Mouse (Mus musculus): ENCODE results near the gene Qrich1. TPM values are rescaled to one million over a fixed set of nuclear protein-coding genes. Genes with fewer than 3 reads are reported as not detected.

Qrich1 gene
- polyA plus RNA-seq, 1 experiment from 2014 or later, result 46.2 TPM

DNA sequence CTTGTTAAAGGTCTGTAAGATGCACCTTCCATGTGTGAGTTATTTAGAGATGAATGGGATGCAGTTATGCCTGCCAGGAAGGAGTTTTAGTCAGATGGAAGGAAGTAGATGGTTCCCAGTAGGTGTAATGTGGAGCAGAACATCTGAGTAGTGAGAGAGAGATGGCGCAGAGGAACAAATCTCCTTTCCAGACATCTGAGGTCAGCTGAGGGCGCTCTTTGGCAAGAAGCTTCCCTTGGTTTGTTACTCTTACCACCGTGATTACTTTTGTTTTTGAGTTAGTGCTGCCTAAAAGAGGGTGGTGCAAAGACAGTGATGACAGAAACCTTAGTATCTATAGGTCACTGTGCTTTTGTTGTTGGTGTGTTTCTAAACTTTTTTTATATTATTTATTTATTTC is 8.8 kb downstream of the Qrich1 start:
- H3K9me3 ChIP-seq (replicated peaks), result no peaks in the 10 kb centered on the region
- whole genome bisulfite sequencing (ENCODE audit: insufficient replicate concordance), result 75% methylated on average over 3 of the region's 3 CpGs
- H3K36me3 ChIP-seq, result peaks cover 48% of the 10 kb centered on the region
- no peak for ATAC-seq (ENCODE audit: low read depth)
- H3K9ac ChIP-seq, result no peak overlapping the region
- DNase-seq, result no peak
- no peak overlapping the region for H3K27ac ChIP-seq
- H3K4me3 ChIP-seq (replicated peaks), result no peak overlapping the region
- no peak overlapping the region for H3K4me2 ChIP-seq
- peaks cover 6% of the 10 kb centered on the region for H3K4me1 ChIP-seq (replicated peaks)
- H3K27me3 ChIP-seq, result no peaks in the 10 kb centered on the region

DNA sequence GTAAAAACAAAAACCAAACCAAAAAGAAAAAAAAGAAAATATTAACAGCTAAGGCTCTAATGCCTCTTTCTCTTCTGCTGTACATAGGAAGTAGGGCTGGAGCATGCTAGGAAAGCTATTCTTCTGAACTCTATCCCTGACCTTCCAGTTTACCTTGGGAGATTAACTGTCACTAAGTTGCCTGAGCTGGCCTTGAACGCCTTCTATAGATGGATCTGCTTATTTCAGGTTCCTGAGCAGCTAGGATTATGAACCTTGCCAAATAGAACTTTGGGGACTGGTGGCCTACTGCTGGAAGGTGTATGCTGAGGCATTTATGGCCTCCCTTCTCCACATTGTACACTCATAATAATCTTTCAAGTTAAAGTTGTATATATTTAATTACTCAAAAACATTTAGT is 14.3 kb downstream of the Qrich1 start:
- H3K4me3 ChIP-seq (replicated peaks), result no peak overlapping the region
- 81% methylated on average over 1 of the region's 1 CpGs for WGBS (ENCODE audit: insufficient replicate concordance)
- no peak for ATAC-seq (ENCODE audit: low read depth)
- H3K9me3 ChIP-seq (replicated peaks), result no peaks in the 10 kb centered on the region
- H3K27me3 ChIP-seq, result no peaks in the 10 kb centered on the region
- DNase-seq, result no peak
- no peak overlapping the region for H3K27ac ChIP-seq
- H3K36me3 ChIP-seq, result peaks cover 84% of the 10 kb centered on the region
- H3K9ac ChIP-seq, result no peak overlapping the region
- no peaks in the 10 kb centered on the region for H3K4me1 ChIP-seq (replicated peaks)
- no peak overlapping the region for H3K4me2 ChIP-seq

DNA sequence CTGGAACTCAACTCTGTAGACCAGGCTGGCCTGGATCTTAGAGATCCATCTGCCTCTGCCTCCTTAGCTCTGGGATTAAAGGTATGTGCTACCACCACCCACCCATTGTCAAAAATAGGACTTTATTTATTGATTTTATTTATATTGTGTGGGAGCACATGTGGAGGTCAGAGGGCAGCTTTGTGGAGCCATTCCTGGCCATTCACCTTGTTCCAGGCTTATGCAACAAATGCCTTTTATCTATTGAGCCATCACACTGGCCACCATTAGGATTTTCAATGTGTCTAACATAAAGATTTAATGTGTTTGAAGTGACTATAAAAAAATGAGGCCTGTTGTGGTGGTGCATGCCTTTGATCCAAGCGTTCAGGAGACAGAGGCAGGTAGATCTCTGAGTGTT is 14.9 kb downstream of the Qrich1 start:
- WGBS (ENCODE audit: insufficient replicate concordance), result 92% methylated on average over 1 of the region's 1 CpGs
- no peaks in the 10 kb centered on the region for H3K9me3 ChIP-seq (replicated peaks)
- H3K27me3 ChIP-seq, result no peaks in the 10 kb centered on the region
- DNase-seq (no peak), ATAC-seq (ENCODE audit: low read depth) (no peak)
- no peaks in the 10 kb centered on the region for H3K4me1 ChIP-seq (replicated peaks)
- no peak overlapping the region for H3K4me2 ChIP-seq
- H3K4me3 ChIP-seq (replicated peaks), result no peak overlapping the region
- H3K36me3 ChIP-seq, result peaks cover 89% of the 10 kb centered on the region
- no peak overlapping the region for H3K9ac ChIP-seq
- H3K27ac ChIP-seq, result no peak overlapping the region

DNA sequence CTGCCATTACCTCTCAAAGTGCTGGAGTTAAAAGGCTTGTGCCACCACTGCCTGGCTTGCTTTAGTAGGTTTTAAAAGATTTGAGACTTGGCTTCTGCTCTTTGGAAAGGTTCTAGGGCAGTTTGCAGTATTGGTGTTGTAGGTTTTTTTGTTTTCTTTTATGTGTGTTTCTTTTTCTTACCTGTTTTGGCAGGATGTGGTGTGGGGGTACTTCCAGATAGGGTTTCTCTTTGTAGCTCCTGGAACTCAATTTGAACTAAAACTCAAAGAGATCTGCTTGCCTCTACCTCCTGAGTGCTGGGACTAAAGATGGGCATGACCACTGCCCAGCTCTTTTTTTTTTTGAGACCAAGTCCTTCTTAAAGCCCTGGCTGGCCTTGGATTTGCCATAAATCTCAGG is 24.2 kb downstream of the Qrich1 start:
- H3K27ac ChIP-seq, result no peak overlapping the region
- no peak overlapping the region for H3K9ac ChIP-seq
- peaks cover 92% of the 10 kb centered on the region for H3K36me3 ChIP-seq
- no peaks in the 10 kb centered on the region for H3K4me1 ChIP-seq (replicated peaks)
- ATAC-seq (ENCODE audit: low read depth), result no peak
- no peak overlapping the region for H3K4me3 ChIP-seq (replicated peaks)
- H3K4me2 ChIP-seq, result no peak overlapping the region
- H3K9me3 ChIP-seq (replicated peaks), result no peaks in the 10 kb centered on the region
- no peaks in the 10 kb centered on the region for H3K27me3 ChIP-seq
- DNase-seq, result no peak

DNA sequence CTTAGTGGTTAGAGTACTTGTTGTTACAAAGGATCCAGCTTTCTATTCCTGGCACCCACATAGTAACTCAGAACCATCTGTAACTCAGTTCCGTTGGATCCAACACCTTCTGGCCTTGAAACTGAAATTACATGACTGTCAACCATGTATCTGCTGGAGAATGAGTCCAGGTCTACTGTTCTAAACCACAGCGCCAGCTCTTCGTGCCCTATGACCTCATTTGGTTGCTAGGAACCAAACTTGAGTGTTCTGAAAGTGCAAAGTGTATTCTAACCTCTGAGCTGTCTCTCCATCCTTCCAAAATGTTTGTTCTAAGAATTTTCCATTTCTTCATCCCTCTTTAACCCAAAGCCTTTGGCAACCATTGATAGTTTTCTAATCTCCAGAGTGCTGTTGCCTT is 29.4 kb downstream of the Qrich1 start:
- Histone ChIP-seq H3K4me1 (replicated peaks) (peaks cover 9% of the 10 kb centered on the region), H3K9me3 (replicated peaks) (no peaks in the 10 kb centered on the region), H3K4me3 (replicated peaks) (no peak overlapping the region), H3K4me2 (no peak overlapping the region), H3K36me3 (peaks cover 97% of the 10 kb centered on the region), H3K27me3 (no peaks in the 10 kb centered on the region), H3K9ac (no peak overlapping the region), H3K27ac (no peak overlapping the region)
- DNase-seq (no peak), ATAC-seq (ENCODE audit: low read depth) (no peak)
- 91% methylated on average over 3 of the region's 3 CpGs for WGBS (ENCODE audit: insufficient replicate concordance)

DNA sequence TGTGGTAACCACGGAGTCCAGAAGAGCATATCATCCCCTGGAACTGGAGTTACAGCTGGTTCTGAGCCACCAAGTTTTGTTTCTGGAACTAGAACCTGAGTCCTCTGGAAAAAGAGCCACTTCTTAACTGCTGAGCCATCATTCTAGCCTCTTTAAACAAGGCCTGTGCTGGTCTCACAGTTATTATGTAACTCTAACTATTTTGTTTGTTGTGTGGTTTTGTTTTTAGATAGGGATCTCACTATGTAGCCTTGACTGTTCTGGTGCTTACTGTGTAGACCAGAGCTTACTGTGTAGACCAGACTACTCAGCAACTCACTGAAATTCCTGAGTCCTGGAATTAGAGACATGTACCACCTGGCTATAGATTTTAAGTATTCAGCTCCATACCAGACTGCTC is 30.3 kb downstream of the Qrich1 start:
- Histone ChIP-seq H3K4me3 (replicated peaks) (no peak overlapping the region), H3K4me1 (replicated peaks) (peaks cover 9% of the 10 kb centered on the region), H3K9me3 (replicated peaks) (no peaks in the 10 kb centered on the region), H3K36me3 (peaks cover 96% of the 10 kb centered on the region), H3K27me3 (no peaks in the 10 kb centered on the region), H3K27ac (no peak overlapping the region), H3K9ac (no peak overlapping the region), H3K4me2 (no peak overlapping the region)
- ATAC-seq (ENCODE audit: low read depth) (no peak), DNase-seq (no peak)
- WGBS (ENCODE audit: insufficient replicate concordance), result 80% methylated on average over 1 of the region's 1 CpGs

DNA sequence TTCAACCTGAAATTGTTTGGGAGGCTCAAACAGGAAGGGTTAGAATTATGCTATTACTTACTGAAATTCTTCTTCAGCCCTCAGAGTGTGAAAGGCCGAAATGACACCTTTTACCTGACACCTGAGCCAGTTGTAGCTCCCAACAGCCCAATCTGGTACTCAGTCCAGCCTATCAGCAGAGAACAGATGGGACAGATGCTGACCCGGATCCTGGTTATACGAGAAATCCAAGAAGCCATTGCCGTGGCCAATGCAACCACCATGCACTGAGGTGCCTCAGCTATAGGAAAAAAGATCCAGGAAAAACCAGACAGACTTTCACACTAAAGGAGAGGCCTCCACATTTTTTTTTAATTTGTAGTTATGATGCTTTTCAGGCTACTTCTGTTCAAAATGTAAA is 42.6 kb downstream of the Qrich1 start:
- WGBS (ENCODE audit: insufficient replicate concordance), result 68% methylated on average over 4 of the region's 4 CpGs
- no peak overlapping the region for H3K9ac ChIP-seq
- H3K4me3 ChIP-seq (replicated peaks), result no peak overlapping the region
- DNase-seq, result no peak
- H3K36me3 ChIP-seq, result peaks cover 83% of the 10 kb centered on the region
- no peaks in the 10 kb centered on the region for H3K27me3 ChIP-seq
- no peaks in the 10 kb centered on the region for H3K9me3 ChIP-seq (replicated peaks)
- no peak overlapping the region for H3K4me2 ChIP-seq
- no peak for ATAC-seq (ENCODE audit: low read depth)
- H3K4me1 ChIP-seq (replicated peaks), result peaks cover 45% of the 10 kb centered on the region
- no peak overlapping the region for H3K27ac ChIP-seq

DNA sequence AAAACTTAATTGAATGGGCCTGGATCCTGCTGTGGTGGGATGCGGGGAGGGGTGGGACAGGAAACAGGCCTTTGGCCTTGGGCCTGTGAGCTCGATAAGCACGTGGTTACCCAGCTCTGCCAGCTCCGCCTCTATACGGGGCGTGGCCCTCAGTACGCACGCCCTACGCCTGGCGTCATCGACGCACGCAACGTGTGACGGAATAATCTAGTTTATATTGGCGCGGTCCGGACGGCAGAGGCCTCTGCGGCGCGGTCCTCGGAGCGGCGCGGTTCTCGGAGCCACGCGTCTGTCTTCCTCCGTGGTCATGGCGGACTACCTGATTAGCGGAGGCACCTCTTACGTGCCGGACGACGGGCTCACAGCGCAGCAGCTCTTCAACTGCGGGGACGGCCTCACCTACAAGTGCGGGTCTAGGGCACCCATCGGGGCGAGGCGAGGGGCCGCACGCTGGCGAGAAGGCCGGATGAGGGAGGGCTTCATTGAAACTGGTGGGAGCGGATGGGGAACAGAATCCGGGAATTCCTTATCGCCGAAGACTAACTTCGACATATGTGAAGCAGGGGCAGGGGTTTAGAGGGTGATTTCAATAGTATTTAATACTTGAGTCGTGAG is 43.7 kb downstream of the Qrich1 start, which contains the start of gene Impdh2:
Impdh2 (plus strand) TSS at position 60 of the 615 bp plus-strand sequence.
- Histone ChIP-seq H3K4me1 (replicated peaks) (peaks cover 53% of the 10 kb centered on the region), H3K4me3 (replicated peaks) (peak within 1 kb of the TSS; percentile 68), H3K9me3 (replicated peaks) (no peaks in the 10 kb centered on the region), H3K9ac (peak within 1 kb of the TSS; percentile 86), H3K27me3 (no peaks in the 10 kb centered on the region), H3K27ac (peak within 1 kb of the TSS; percentile 57), H3K36me3 (peaks cover 84% of the 10 kb centered on the region), H3K4me2 (peak within 1 kb of the TSS; percentile 78)
- ATAC-seq (ENCODE audit: low read depth) (peak; percentile 97), DNase-seq (peak; percentile 94)
- WGBS (ENCODE audit: insufficient replicate concordance), result under 1% methylated on average over 53 of the region's 53 CpGs

DNA sequence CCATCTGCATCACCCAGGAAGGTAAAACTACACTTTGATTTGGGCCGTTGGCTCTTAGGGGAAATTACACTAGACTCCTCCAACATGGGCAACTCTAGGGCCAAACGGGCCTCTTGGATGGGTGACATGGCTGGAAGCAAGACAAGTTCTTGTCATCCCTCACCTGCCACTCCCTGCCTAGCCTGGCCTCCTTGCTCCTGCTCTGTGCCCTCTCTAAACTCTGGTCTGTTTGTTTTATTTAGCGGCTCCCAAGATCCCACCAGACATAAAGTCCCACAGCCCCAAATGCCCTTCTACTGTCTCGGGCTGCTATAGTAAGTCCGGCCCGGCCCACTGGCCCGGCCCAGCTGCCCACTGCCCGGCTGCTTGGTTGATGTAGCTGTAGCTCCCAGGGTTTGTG is 47.1 kb downstream of the Qrich1 start:
- ATAC-seq (ENCODE audit: low read depth) (no peak), DNase-seq (no peak)
- peaks cover 74% of the 10 kb centered on the region for H3K4me1 ChIP-seq (replicated peaks)
- whole genome bisulfite sequencing (ENCODE audit: insufficient replicate concordance), result 84% methylated on average over 8 of the region's 8 CpGs
- peak overlapping the region; percentile 52; the same call in 1 of the 2 replicates for H3K9ac ChIP-seq
- H3K9me3 ChIP-seq (replicated peaks), result no peaks in the 10 kb centered on the region
- no peaks in the 10 kb centered on the region for H3K27me3 ChIP-seq
- H3K4me3 ChIP-seq (replicated peaks), result peak overlapping the region; percentile 2; the same call in 1 of the 2 replicates
- H3K4me2 ChIP-seq, result peak overlapping the region; percentile 29; the same call in 1 of the 2 replicates
- H3K27ac ChIP-seq, result no peak overlapping the region; the same call in 1 of the 2 replicates
- H3K36me3 ChIP-seq, result peaks cover 59% of the 10 kb centered on the region

DNA sequence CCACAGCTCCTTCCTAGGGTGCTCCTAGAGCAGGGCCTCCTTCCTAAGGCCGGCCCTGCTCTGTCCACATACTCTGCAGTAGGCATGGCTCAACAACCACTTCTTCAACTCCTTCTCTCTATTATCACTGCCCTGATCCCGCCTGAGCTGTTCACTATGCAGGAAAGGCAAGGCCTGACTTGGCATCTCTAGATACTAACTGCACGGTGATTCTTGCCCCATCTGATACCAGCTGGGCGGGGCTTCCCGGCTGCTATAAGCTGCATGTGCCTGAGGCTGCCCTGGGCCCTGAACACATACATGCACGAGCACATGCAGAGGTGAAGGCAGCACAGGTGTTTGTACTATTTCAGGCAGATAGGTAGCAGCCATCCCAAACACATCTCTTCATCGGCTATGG is 47.5 kb downstream of the Qrich1 start:
- H3K9me3 ChIP-seq (replicated peaks), result no peaks in the 10 kb centered on the region
- H3K4me3 ChIP-seq (replicated peaks), result peak overlapping the region; percentile 2; the same call in 1 of the 2 replicates
- no peak for ATAC-seq (ENCODE audit: low read depth)
- DNase-seq, result no peak
- peak overlapping the region; percentile 52 for H3K9ac ChIP-seq
- H3K4me2 ChIP-seq, result peak overlapping the region; percentile 29; the same call in 1 of the 2 replicates
- 54% methylated on average over 7 of the region's 7 CpGs for WGBS (ENCODE audit: insufficient replicate concordance)
- peaks cover 54% of the 10 kb centered on the region for H3K36me3 ChIP-seq
- no peaks in the 10 kb centered on the region for H3K27me3 ChIP-seq
- H3K27ac ChIP-seq, result peak overlapping the region; percentile 32; the same call in 1 of the 2 replicates
- peaks cover 78% of the 10 kb centered on the region for H3K4me1 ChIP-seq (replicated peaks)

DNA sequence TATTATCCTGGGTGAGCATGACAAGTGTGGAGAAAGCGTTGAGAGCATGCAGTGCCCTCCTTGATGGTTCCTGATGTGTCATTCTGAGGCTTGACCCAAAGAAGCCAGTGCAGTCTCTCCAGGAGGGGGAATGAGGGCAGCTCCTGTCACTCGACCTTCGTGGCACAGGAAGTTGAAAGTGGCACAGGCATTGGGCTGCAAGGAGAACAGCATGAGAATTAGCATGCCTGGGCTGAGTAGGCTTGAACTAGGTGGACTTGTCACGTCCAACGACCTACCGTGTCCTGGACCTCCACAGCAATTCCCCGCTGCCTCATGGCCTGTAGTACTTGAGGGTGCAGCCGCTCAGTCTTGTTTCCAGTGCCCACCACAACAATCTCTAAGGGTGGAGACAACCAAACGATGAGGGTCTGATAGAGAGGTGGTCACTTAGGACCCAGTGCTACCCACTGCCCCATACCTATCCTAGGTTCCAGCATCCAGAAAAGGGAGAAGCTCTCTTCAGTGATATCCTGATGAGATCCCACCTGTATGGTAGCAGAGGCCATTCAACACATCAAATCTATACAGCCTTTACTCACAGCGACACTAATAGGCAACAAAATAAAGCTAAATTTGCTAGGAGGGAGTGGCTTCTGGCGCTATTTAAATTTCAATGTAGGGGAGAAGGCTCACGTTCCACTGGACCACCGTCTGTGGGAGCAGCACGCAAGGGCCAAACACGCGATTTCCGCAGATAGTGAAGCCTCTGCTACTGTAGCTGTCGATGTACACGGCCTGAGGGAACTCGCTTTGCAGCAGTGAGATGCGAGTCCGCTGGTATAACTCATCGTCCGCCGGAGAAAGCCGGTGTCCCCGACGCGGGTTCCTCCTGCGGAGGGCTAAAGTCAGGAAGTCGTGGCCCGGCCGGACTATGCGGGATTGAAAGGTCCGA is 49.5 kb downstream of the Qrich1 start:
- H3K4me2 ChIP-seq, result peak overlapping the region; percentile 100
- peak overlapping the region; percentile 98 for H3K27ac ChIP-seq
- 7% methylated on average over 35 of the region's 35 CpGs for WGBS (ENCODE audit: insufficient replicate concordance)
- H3K36me3 ChIP-seq, result peaks cover 52% of the 10 kb centered on the region
- H3K9me3 ChIP-seq (replicated peaks), result no peaks in the 10 kb centered on the region
- peak overlapping the region; percentile 84 for H3K4me3 ChIP-seq (replicated peaks)
- ATAC-seq (ENCODE audit: low read depth) (peak; percentile 0; the same call in 1 of the 2 replicates), DNase-seq (no peak)
- peak overlapping the region; percentile 91 for H3K9ac ChIP-seq
- H3K4me1 ChIP-seq (replicated peaks), result peaks cover 81% of the 10 kb centered on the region
- no peaks in the 10 kb centered on the region for H3K27me3 ChIP-seq

Measured in liver, embryonic 13.5 days (tissue).